Mouse (Mus musculus) cerebellum, adult 11-12 months (tissue): ENCODE data around the gene Nmt1.
A peak's percentile ranks its signal among the peaks of the same experiment; 100 is the strongest.

ENCODE experiments used
- DNase-seq: peaks from one replicate; pipeline ENCODE4 v3.0.0; 2022

Nmt1 gene

DNA sequence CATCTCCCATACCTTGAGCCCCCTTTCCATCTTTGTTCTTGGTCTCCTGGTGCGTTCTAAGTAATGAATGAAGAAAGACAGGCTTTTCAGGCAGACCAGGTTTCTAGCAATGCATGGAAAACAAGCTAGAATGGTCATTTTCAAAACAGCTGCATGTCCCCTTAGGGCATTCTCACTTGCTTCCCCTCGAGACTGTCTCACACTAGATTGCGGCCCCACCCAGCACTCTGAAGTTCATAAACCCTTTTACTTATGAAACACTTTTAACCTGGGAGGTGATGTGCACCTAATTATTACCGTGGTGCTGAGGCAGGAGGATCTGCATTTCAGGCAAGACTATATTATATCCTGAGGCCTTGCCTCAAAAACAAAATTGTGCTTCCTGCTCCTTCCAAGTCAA, 85.8 kb downstream of the Nmt1 start:
- no peak for DNase-seq

DNA sequence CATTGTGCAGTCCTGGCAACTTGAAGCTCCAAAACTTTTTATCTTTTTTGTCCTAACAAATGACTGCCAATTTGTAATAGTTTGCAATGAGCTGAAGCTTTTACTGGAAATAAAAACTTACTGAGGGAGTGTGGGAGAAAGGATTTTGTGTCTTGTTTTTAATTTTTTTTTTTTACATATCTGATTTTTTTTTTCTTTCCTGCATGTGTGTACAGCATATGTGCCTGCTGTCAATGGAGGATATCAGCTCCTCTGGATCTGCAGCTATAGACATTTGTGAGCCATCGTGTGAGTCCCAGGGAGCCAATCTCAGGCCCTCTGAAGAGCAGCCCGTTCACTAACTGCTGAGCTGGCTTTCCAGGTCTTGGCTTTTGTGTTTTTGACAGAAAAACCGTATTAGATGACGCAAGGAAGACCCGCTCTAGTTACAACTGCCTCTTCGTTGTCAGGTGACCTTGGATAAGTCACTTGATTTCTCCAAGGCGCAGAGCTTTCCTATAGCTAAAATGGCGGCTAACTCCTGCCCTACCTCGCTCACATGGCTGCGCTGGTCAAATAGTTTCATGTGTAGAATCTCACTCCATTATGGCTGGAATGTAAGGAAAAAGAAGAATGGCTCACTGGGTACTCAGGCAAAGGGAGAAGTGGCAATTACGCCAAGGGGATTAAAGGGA, 86.4 kb downstream of the Nmt1 start:
- DNase-seq, result no peak

DNA sequence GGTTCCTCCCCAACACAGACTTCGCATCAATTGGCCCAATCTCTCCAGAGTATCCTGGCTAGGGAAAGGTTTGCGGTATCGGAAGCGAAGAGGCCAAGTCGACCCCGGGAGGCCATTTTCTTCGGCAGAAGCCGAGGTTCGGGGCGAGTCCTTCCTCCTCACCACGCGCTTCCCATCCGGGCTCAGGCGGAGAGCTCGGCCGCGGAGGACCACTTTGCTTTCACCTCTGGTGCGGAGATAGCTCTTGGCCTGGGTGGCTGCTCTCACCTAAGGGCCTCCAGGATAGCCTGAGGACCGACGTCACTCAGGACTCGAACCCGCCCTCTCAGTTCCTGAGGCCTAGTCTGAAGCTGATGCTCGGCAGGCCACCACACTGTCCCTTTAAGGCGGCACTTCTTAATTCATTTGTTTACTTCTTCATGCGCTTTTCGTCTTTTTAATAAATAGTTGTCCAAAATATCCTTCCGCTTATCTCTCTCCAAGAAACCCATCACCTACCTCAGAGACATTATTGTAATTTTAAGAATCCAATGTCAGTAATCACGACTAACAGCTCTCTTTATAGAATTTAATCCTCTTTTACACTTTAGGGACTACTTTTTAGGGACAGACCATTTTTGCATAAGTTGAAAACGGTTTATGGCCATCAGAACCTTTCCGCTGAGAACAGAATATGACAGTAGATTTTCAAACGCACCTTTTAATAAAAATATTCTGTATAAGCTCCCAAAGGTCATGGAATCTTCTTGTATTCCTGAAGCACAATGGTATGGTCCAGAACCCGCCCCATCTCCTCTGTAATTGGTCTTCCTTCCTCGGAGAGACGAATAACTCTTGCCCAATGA, 87.4 kb downstream of the Nmt1 start:
- DNase-seq, result peak; percentile 93

DNA sequence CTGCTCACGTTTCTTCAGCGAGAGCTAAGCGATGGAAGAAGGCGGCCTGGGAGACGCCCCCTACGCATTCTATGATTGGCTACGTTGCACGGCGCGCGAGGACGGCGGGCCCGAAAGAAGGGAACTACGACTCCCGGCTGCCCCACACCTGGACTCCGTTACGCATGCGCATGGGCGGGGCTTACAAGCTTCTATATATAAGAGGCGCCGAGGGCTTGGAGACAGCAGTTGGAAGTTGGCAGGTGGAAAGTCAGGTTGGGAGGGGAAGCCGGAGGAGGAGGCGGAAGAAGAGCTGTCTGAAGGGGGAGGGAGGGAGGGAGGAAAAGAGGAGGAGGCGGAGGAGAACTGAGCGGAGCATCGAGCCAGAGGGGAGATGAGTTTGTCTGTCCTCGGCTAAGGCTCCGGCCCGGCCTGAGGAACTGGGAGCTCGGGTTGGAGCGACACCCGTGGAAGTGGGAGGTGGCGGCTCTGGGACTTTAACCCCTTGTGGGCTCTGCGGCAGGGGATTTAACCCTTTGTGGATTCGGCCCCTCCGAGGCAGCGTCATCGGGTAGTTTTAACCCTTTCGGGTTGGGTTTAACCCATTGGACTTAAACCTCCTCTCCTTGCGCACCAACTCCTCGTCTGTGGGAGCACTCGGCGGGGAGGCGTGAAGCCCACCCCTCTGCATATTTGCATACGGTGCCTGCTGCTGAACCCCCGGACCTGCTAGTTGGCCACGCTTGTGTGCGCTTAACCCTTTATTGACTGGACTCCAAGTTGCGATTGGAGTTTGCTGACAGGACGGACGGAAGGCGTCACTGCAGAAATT, 88.2 kb downstream of the Nmt1 start, which contains the start of gene Hexim1:
TSS of gene Hexim1 (plus strand) at position 224 of the 811 bp plus-strand sequence.
- DNase-seq, result peak; percentile 100

DNA sequence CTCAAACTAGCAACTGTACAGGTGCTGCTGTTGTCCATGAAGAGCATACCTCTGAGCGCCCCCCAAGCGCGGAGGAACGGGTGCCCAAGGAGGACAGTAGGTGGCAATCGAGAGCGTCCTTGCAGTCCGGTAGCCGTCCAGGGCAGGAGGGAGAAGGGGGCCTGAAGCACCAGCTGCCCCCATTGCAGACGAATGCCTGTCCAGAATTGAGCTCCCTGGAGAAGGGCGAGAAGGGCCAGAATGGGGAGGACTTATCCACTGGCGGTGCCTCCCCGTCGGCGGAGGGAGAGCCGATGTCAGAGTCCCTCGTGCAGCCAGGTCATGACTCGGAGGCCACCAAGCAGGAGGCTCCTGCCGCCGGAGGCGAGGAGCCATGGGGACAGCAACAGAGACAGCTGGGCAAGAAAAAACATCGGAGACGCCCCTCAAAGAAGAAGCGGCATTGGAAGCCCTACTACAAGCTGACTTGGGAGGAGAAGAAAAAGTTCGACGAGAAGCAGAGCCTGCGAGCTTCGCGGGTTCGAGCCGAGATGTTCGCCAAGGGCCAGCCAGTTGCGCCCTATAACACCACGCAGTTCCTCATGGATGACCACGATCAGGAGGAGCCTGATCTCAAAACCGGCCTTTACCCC, 89.1 kb downstream of the Nmt1 start:
- DNase-seq, result peak; percentile 84

DNA sequence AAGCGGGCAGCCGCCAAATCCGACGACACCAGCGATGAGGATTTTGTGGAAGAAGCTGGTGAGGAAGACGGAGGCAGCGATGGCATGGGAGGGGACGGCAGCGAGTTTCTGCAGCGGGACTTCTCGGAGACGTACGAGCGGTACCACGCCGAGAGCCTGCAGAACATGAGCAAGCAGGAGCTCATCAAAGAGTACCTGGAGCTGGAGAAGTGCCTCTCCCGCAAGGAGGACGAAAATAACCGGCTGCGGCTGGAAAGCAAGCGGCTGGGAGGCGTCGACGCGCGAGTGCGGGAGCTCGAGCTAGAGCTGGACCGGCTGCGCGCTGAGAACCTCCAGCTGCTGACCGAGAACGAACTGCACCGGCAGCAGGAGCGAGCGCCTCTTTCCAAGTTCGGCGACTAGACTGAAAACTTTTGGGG, 89.6 kb downstream of the Nmt1 start:
- peak; percentile 70 for DNase-seq
